ENCODE assay signal across 9 mouse cellular contexts in the genomic region with DNA sequence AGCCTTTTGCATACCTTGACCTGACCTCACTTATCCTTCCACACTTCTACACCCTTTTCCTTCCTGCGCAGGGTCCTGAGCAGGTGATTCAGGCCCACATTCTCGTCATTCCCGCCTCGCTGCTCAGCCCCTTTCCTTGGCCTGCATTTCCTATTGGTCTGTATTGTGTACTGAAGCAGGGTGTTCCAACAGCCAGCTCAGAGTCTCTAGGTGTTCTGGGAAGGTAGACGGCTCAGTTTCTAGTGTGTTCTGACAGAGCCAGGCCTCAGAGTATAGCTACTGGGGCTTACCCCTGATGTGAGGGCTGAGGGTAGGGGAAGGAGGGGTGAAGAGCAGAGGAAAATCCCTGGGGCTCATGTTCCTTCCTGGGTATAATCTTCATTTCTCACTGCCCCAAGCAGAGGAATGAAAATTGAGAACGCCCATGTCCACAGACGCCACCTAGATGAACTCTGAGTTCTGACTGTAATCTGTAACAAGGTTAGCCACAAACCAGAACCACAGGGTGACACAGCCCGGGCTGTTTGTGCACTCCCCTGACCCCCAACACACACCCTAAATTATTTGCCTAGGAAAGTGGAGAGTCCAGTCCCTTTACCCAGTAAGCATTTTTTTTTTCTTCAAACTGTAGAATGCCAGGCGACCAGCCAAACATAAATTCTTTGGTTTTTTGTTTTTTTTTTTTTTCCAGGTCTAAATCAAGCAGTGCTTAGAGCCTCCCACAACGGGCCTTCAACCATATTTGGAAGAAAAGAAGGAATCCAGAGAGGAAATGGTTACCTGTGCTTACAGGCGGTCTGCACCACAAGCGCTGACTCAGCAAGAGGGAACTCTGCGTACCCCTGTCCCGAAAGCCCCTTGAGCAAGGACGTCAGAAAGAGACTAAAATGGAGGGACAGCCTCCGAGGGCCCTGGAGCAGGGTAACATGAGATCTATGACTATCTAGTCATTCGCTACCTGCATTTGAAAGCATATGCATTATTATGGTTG.
A peak's percentile ranks its signal among the peaks of the same experiment; 100 is the strongest.
DNase-seq lines count a peak whose midpoint lies in the region; ATAC-seq and TF ChIP-seq lines count a peak whose summit lies in the region.
"Had no signal": no experiment of that assay in that cellular context is flagged by ENCODE, and none has a peak within 500 bp of the region (broad histone marks: within the 10 kb centered on the region; RNA-seq: fewer than 3 reads in every experiment).

No protein-coding gene starts in this region.

- no peak overlapping the region for H3K9ac ChIP-seq in heart, embryonic 12.5 days
- no peak overlapping the region for H3K9ac ChIP-seq in forebrain, embryonic 14.5 days (ENCODE audit: low read length)

- H3K27me3 ChIP-seq in heart, embryonic 12.5 days (replicated peaks): peaks cover 13% of the 10 kb centered on the region; the same call in 1 of the 2 replicates
- no peaks in the 10 kb centered on the region for H3K27me3 ChIP-seq in spleen, adult 2 months (ENCODE audit: control insufficient read depth, insufficient read depth, low read length)
- H3K27me3 ChIP-seq in forebrain, embryonic 14.5 days (replicated peaks; ENCODE audit: control insufficient read depth, insufficient read depth, low read length): no peaks in the 10 kb centered on the region

- H3K4me2 ChIP-seq in heart, embryonic 12.5 days: peak overlapping the region; percentile 36
- peak overlapping the region; percentile 36; the same call in 1 of the 2 replicates for H3K4me2 ChIP-seq in forebrain, embryonic 14.5 days (ENCODE audit: low read length)

- no peaks in the 10 kb centered on the region for H3K36me3 ChIP-seq in heart, embryonic 12.5 days
- no peaks in the 10 kb centered on the region for H3K36me3 ChIP-seq in spleen, adult 2 months (ENCODE audit: control insufficient read depth, insufficient read depth, low read length)
- H3K36me3 ChIP-seq in forebrain, embryonic 14.5 days (ENCODE audit: control insufficient read depth, insufficient read depth, low read length): no peaks in the 10 kb centered on the region

- ATAC-seq in heart, embryonic 12.5 days (ENCODE audit: insufficient number of reproducible peaks, low FRiP score): no peak
- no peak for ATAC-seq in forebrain, embryonic 14.5 days
- ATAC-seq: hindbrain, postnatal 0 days had no signal

- peaks cover 23% of the 10 kb centered on the region for H3K4me1 ChIP-seq in heart, embryonic 12.5 days (replicated peaks)
- H3K4me1 ChIP-seq in spleen, adult 2 months (ENCODE audit: control insufficient read depth, insufficient read depth, insufficient read length): peaks cover 29% of the 10 kb centered on the region
- H3K4me1 ChIP-seq in forebrain, embryonic 14.5 days (ENCODE audit: control insufficient read depth, insufficient read depth, low read length): peaks cover 14% of the 10 kb centered on the region

- no peaks in the 10 kb centered on the region for H3K9me3 ChIP-seq in heart, embryonic 12.5 days (replicated peaks)
- no peaks in the 10 kb centered on the region for H3K9me3 ChIP-seq in forebrain, embryonic 14.5 days (replicated peaks; ENCODE audit: control insufficient read depth, low read length)

- DNase-seq in heart, postnatal 4 days: no peak
- DNase-seq in spleen, adult 2 months (ENCODE audit: low read depth in 1 of 2, low spot score in 2 of 2): no peak
- DNase-seq in spleen, adult 12 weeks (ENCODE audit: low spot score): no peak
- DNase-seq in forebrain, embryonic 14.5 days (ENCODE audit: low spot score): no peak
- peak; percentile 60 for DNase-seq in thymus, postnatal 14 days
- DNase-seq in urinary bladder, postnatal 14 days (ENCODE audit: low spot score): no peak
- no peak for DNase-seq in cerebellum, adult 11-12 months

- no peak for TF ChIP-seq CTCF in spleen, adult 2 months (IDR thresholded peaks at IDR 0.05; ENCODE audit: extremely low read depth, insufficient read depth, insufficient read length, insufficient replicate concordance)

- H3K27ac ChIP-seq in heart, embryonic 12.5 days (ENCODE audit: poor library complexity, severe bottlenecking): no peak overlapping the region
- H3K27ac ChIP-seq in spleen, adult 2 months (ENCODE audit: insufficient read depth, low read length): peak overlapping the region; percentile 52
- no peak overlapping the region for H3K27ac ChIP-seq in forebrain, embryonic 14.5 days (ENCODE audit: low read depth, low read length)
- H3K27ac ChIP-seq: hindbrain, postnatal 0 days had no signal

- H3K4me3 ChIP-seq in heart, embryonic 12.5 days: no peak overlapping the region
- H3K4me3 ChIP-seq in spleen, adult 2 months (ENCODE audit: extremely low read depth, insufficient read depth, insufficient read length): peak overlapping the region; percentile 41; the same call in 1 of the 2 replicates
- no peak overlapping the region for H3K4me3 ChIP-seq in forebrain, embryonic 14.5 days (ENCODE audit: low read depth, low read length)

- no peak for TF ChIP-seq POLR2A in spleen, adult 2 months (IDR thresholded peaks at IDR 0.05; ENCODE audit: low read depth, low read length)

- WGBS in heart, embryonic 12.5 days: 65% methylated on average over 17 of the region's 17 CpGs
- WGBS in spleen, adult 2 months: 42% methylated on average over 17 of the region's 17 CpGs
- WGBS in forebrain, embryonic 14.5 days: 64% methylated on average over 17 of the region's 17 CpGs
